Mouse (Mus musculus): ENCODE measurements around the gene Cd300lg.

Cd300lg gene

GRCm38 (mm10) chr11:102025991-102026660 is 15.2 kb upstream of the Cd300lg start:
- DNase-seq (ENCODE audit: low spot score): peak; percentile 67

- DNase-seq (ENCODE audit: low spot score): peak; percentile 86
Measured at GRCm38 (mm10) chr11:102026694-102027360, 14.5 kb upstream of the Cd300lg start.

- no peak for DNase-seq (ENCODE audit: low spot score)
Measured at GRCm38 (mm10) chr11:102027361-102028017, 13.8 kb upstream of the Cd300lg start.

- DNase-seq (ENCODE audit: low spot score): no peak
Measured at GRCm38 (mm10) chr11:102028087-102028816, 13.1 kb upstream of the Cd300lg start, which contains the start of gene Mpp3. Gene Mpp3 (minus strand): TSS chr11:102028461.

GRCm38 (mm10) chr11:102029304-102029703 is 12.0 kb upstream of the Cd300lg start:
- no peak for DNase-seq (ENCODE audit: low spot score)

- no peak for DNase-seq (ENCODE audit: low spot score)
Measured at GRCm38 (mm10) chr11:102029966-102030365, 11.3 kb upstream of the Cd300lg start.

- DNase-seq (ENCODE audit: low spot score): no peak
Measured at GRCm38 (mm10) chr11:102031149-102031548, 10.2 kb upstream of the Cd300lg start.

- DNase-seq (ENCODE audit: low spot score): no peak
Measured at GRCm38 (mm10) chr11:102033055-102033591, 8.2 kb upstream of the Cd300lg start.

- no peak for DNase-seq (ENCODE audit: low spot score)
Measured at GRCm38 (mm10) chr11:102034887-102035286, 6.4 kb upstream of the Cd300lg start.

- no peak for DNase-seq (ENCODE audit: low spot score)
Measured at GRCm38 (mm10) chr11:102035456-102035960, 5.8 kb upstream of the Cd300lg start.

GRCm38 (mm10) chr11:102036336-102036735 is 5.0 kb upstream of the Cd300lg start:
- no peak for DNase-seq (ENCODE audit: low spot score)

GRCm38 (mm10) chr11:102037789-102038188 is 3.5 kb upstream of the Cd300lg start:
- no peak for DNase-seq (ENCODE audit: low spot score)

GRCm38 (mm10) chr11:102039487-102040137 is 1.7 kb upstream of the Cd300lg start:
- DNase-seq (ENCODE audit: low spot score): no peak

- peak; percentile 98 for DNase-seq (ENCODE audit: low spot score)
Measured at GRCm38 (mm10) chr11:102040138-102040524, 1.2 kb upstream of the Cd300lg start.

- DNase-seq (ENCODE audit: low spot score): no peak
Measured at GRCm38 (mm10) chr11:102040646-102041045, 663 bp upstream of the Cd300lg start.

- DNase-seq (ENCODE audit: low spot score): no peak
Measured at GRCm38 (mm10) chr11:102042971-102043370, 1.7 kb downstream of the Cd300lg start.

GRCm38 (mm10) chr11:102043381-102043780 is 2.1 kb downstream of the Cd300lg start:
- no peak for DNase-seq (ENCODE audit: low spot score)

GRCm38 (mm10) chr11:102044691-102045212 is 3.4 kb downstream of the Cd300lg start:
- DNase-seq (ENCODE audit: low spot score): no peak

GRCm38 (mm10) chr11:102046607-102047006 is 5.3 kb downstream of the Cd300lg start:
- no peak for DNase-seq (ENCODE audit: low spot score)

GRCm38 (mm10) chr11:102049875-102050482 is 8.7 kb downstream of the Cd300lg start:
- DNase-seq (ENCODE audit: low spot score): no peak

GRCm38 (mm10) chr11:102051541-102051940 is 10.2 kb downstream of the Cd300lg start:
- peak; percentile 71 for DNase-seq (ENCODE audit: low spot score)

All from testis, postnatal 10 days (tissue).